Mouse (Mus musculus) B cell, adult 67 days (primary cell): ENCODE data around the gene Disp2. TPM values are rescaled to one million over a fixed set of nuclear protein-coding genes. Genes with fewer than 3 reads are reported as not detected.

ENCODE experiments used
- total RNA-seq, 2 experiments: library from RNA; stranded (reverse); gene quantifications; 4 replicates each; pipeline ENCODE4 v1.2.4; 2023

The Disp2 gene
- not detected for total RNA-seq

DNA sequence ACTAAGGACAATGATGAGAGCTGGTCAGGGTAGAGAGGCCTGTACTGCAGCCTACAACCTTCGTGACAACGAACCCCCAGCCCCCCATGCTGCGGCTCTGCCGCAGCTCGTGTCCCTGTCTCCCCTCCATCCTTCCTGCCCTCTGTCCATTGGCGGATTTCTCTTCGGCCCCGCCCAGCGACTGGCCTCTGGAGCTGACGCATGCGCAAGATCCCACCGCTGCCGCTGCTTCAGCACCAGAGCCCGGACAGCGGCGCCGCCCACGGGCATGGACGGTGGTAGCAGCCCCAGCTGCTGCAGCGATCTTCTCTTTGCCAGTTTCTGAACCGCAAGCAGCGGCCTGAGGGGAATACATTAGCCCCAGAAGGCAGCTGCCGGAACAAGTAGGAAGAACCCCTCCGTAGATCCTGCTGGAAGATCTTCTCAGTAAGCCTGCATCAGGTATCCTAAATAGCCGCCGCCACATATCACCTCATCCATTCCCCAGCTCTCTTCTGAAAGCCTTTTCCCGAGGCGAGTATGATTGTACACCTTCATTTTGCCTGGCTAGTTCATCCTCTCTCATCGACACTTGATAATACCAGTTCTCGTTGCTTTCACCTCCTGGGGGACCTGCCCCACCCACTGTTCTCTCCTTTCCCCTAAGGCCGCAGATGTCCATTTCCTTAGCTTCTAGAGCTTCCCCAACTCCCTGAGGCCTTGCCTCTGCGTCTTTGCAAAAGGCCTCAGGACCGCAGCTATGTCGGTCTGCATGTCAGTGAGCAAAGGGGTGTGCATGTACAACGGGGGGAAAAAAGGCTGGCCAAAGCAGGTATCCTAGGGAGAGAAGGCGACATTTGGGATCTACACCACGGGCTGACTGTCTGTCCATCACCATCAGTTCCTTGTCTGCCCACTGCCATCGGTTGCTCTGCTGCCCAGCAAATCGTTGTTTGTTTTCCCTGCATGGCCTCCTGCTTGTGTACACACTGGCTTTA lies at the start of gene Disp2:
Gene Disp2 (plus strand): TSS at position 216 of the 977 bp plus-strand sequence.

GRCm38 (mm10) chr2:118745232-118745884 lies 34.2 kb upstream of the Disp2 start, which contains the start of gene Inafm2:
Inafm2 (plus strand) TSS chr2:118745758.

GRCm38 (mm10) chr2:118761906-118762783 lies 17.4 kb upstream of the Disp2 start, which contains the start of gene Ccdc9b:
Ccdc9b (minus strand) TSS chr2:118762661.

GRCm38 (mm10) chr2:118772158-118772874 lies 7.2 kb upstream of the Disp2 start, which contains the start of gene Phgr1:
Phgr1 (plus strand) TSS chr2:118772769.

GRCm38 (mm10) chr2:118813981-118814836 lies 34.7 kb downstream of the Disp2 start, which contains the start of gene Knstrn:
Knstrn (plus strand) TSS chr2:118814003.

Other genes with a start within 250 kb of the Disp2 start
- gene Bmf, start 230.0 kb upstream of the Disp2 start, total RNA-seq, result 10 to 100 TPM; 79.6 to 86.7 TPM
- gene Bub1b, start 181.5 kb upstream of the Disp2 start, total RNA-seq, result 1 to 10 TPM; 3.6 to 5.7 TPM
- 1 to 10 TPM in 1 of 2 experiments, not detected in 1; 3.3 TPM for gene Pak6, start 116.4 kb upstream of the Disp2 start, total RNA-seq
- gene Ankrd63, start 75.8 kb upstream of the Disp2 start, total RNA-seq, result under 1 TPM; 0.47 to 0.96 TPM
- gene Plcb2, start 51.3 kb upstream of the Disp2 start, total RNA-seq, result 100 to 1,000 TPM; 109 to 137 TPM
- gene Inafm2, start 34.0 kb upstream of the Disp2 start, total RNA-seq, result 10 to 100 TPM; 23.3 TPM
- not detected for gene Ccdc9b, start 17.1 kb upstream of the Disp2 start, total RNA-seq
- gene Phgr1, start 7.0 kb upstream of the Disp2 start, total RNA-seq, result not detected
- gene Knstrn, start 34.3 kb downstream of the Disp2 start, total RNA-seq, result 10 to 100 TPM in 1 of 2 experiments, 1 to 10 TPM in 1; 7.4 to 10.0 TPM
- 10 to 100 TPM; 84.9 to 99.0 TPM for gene Ivd, start 82.2 kb downstream of the Disp2 start, total RNA-seq
- 10 to 100 TPM; 58.6 to 62.4 TPM for gene Bahd1, start 120.7 kb downstream of the Disp2 start, total RNA-seq
- 1 to 10 TPM; 4.6 to 7.1 TPM for gene Chst14, start 146.8 kb downstream of the Disp2 start, total RNA-seq
- gene Ccdc32, start 249.7 kb downstream of the Disp2 start, total RNA-seq, result 10 to 100 TPM; 12.0 to 12.5 TPM